Mouse (Mus musculus): ENCODE results near the gene Bco2. TPM values are rescaled to one million over a fixed set of nuclear protein-coding genes. Genes with fewer than 3 reads are reported as not detected.

The Bco2 gene
- polyA plus RNA-seq, 1 experiment from 2014 or later, result 0.87 TPM

- no peak for ATAC-seq (ENCODE audit: low read depth)
- H3K36me3 ChIP-seq (ENCODE audit: control insufficient read depth, insufficient read depth), result peaks cover 27% of the 10 kb centered on the region
- no peaks in the 10 kb centered on the region for H3K27me3 ChIP-seq (ENCODE audit: control insufficient read depth, insufficient read depth, low read depth, low read length)
- H3K4me3 ChIP-seq (ENCODE audit: low read depth, low read length), result no peak overlapping the region
- H3K4me2 ChIP-seq (ENCODE audit: low read depth, low read length), result no peak overlapping the region
- H3K4me1 ChIP-seq (ENCODE audit: control insufficient read depth, low read depth, low read length), result peaks cover 2% of the 10 kb centered on the region
- H3K27ac ChIP-seq (ENCODE audit: low read length), result no peak overlapping the region
- no peak overlapping the region for H3K9ac ChIP-seq (ENCODE audit: low read depth, low read length)
- WGBS (ENCODE audit: insufficient replicate concordance), result 61% methylated on average over 3 of the region's 3 CpGs
- H3K9me3 ChIP-seq (replicated peaks; ENCODE audit: control insufficient read depth, low read length), result no peaks in the 10 kb centered on the region
Observed at GRCm38 (mm10) chr9:50593544-50593943, 38.6 kb upstream of the Bco2 start.

GRCm38 (mm10) chr9:50592955-50593354, 38.0 kb upstream of the Bco2 start:
- Histone ChIP-seq H3K27me3 (ENCODE audit: control insufficient read depth, insufficient read depth, low read depth, low read length) (no peaks in the 10 kb centered on the region), H3K4me3 (ENCODE audit: low read depth, low read length) (no peak overlapping the region), H3K4me1 (ENCODE audit: control insufficient read depth, low read depth, low read length) (peaks cover 2% of the 10 kb centered on the region), H3K9me3 (replicated peaks; ENCODE audit: control insufficient read depth, low read length) (no peaks in the 10 kb centered on the region), H3K4me2 (ENCODE audit: low read depth, low read length) (no peak overlapping the region), H3K9ac (ENCODE audit: low read depth, low read length) (no peak overlapping the region), H3K27ac (ENCODE audit: low read length) (no peak overlapping the region), H3K36me3 (ENCODE audit: control insufficient read depth, insufficient read depth) (peaks cover 21% of the 10 kb centered on the region)
- ATAC-seq (ENCODE audit: low read depth), result no peak
- WGBS (ENCODE audit: insufficient replicate concordance), result 73% methylated on average over 9 of the region's 9 CpGs

GRCm38 (mm10) chr9:50590856-50591518, 36.0 kb upstream of the Bco2 start:
- Histone ChIP-seq H3K27me3 (ENCODE audit: control insufficient read depth, insufficient read depth, low read depth, low read length) (no peaks in the 10 kb centered on the region), H3K27ac (ENCODE audit: low read length) (peak overlapping the region; percentile 8; the same call in 1 of the 2 replicates), H3K36me3 (ENCODE audit: control insufficient read depth, insufficient read depth) (peaks cover 3% of the 10 kb centered on the region; the same call in 1 of the 2 replicates), H3K9me3 (replicated peaks; ENCODE audit: control insufficient read depth, low read length) (no peaks in the 10 kb centered on the region), H3K4me3 (ENCODE audit: low read depth, low read length) (no peak overlapping the region), H3K9ac (ENCODE audit: low read depth, low read length) (no peak overlapping the region), H3K4me1 (ENCODE audit: control insufficient read depth, low read depth, low read length) (peaks cover 2% of the 10 kb centered on the region), H3K4me2 (ENCODE audit: low read depth, low read length) (no peak overlapping the region)
- WGBS (ENCODE audit: insufficient replicate concordance), result 48% methylated on average over 10 of the region's 10 CpGs
- peak; percentile 5; the same call in 1 of the 2 replicates for ATAC-seq (ENCODE audit: low read depth)

- no peak overlapping the region for H3K4me2 ChIP-seq (ENCODE audit: low read depth, low read length)
- H3K4me3 ChIP-seq (ENCODE audit: low read depth, low read length), result no peak overlapping the region
- H3K9ac ChIP-seq (ENCODE audit: low read depth, low read length), result no peak overlapping the region
- no peaks in the 10 kb centered on the region for H3K27me3 ChIP-seq (ENCODE audit: control insufficient read depth, insufficient read depth, low read depth, low read length)
- H3K9me3 ChIP-seq (replicated peaks; ENCODE audit: control insufficient read depth, low read length), result no peaks in the 10 kb centered on the region
- H3K27ac ChIP-seq (ENCODE audit: low read length), result no peak overlapping the region
- no peaks in the 10 kb centered on the region for H3K36me3 ChIP-seq (ENCODE audit: control insufficient read depth, insufficient read depth)
- 47% methylated on average over 4 of the region's 4 CpGs for WGBS (ENCODE audit: insufficient replicate concordance)
- no peaks in the 10 kb centered on the region; the same call in 1 of the 2 replicates for H3K4me1 ChIP-seq (ENCODE audit: control insufficient read depth, low read depth, low read length)
- no peak for ATAC-seq (ENCODE audit: low read depth)
Observed at GRCm38 (mm10) chr9:50586955-50587354, 32.0 kb upstream of the Bco2 start.

- H3K36me3 ChIP-seq (ENCODE audit: control insufficient read depth, insufficient read depth), result no peaks in the 10 kb centered on the region
- no peak overlapping the region for H3K4me2 ChIP-seq (ENCODE audit: low read depth, low read length)
- no peaks in the 10 kb centered on the region for H3K27me3 ChIP-seq (ENCODE audit: control insufficient read depth, insufficient read depth, low read depth, low read length)
- no peaks in the 10 kb centered on the region for H3K9me3 ChIP-seq (replicated peaks; ENCODE audit: control insufficient read depth, low read length)
- no peak for ATAC-seq (ENCODE audit: low read depth)
- H3K9ac ChIP-seq (ENCODE audit: low read depth, low read length), result no peak overlapping the region
- no peak overlapping the region for H3K4me3 ChIP-seq (ENCODE audit: low read depth, low read length)
- no peak overlapping the region for H3K27ac ChIP-seq (ENCODE audit: low read length)
- no peaks in the 10 kb centered on the region; the same call in 1 of the 2 replicates for H3K4me1 ChIP-seq (ENCODE audit: control insufficient read depth, low read depth, low read length)
- 57% methylated on average over 6 of the region's 6 CpGs for WGBS (ENCODE audit: insufficient replicate concordance)
Observed at GRCm38 (mm10) chr9:50585145-50585818, 30.3 kb upstream of the Bco2 start.

GRCm38 (mm10) chr9:50580370-50580769, 25.4 kb upstream of the Bco2 start:
- Histone ChIP-seq H3K27me3 (ENCODE audit: control insufficient read depth, insufficient read depth, low read depth, low read length) (no peaks in the 10 kb centered on the region), H3K4me2 (ENCODE audit: low read depth, low read length) (no peak overlapping the region), H3K27ac (ENCODE audit: low read length) (no peak overlapping the region), H3K9me3 (replicated peaks; ENCODE audit: control insufficient read depth, low read length) (no peaks in the 10 kb centered on the region), H3K9ac (ENCODE audit: low read depth, low read length) (no peak overlapping the region), H3K4me1 (ENCODE audit: control insufficient read depth, low read depth, low read length) (no peaks in the 10 kb centered on the region), H3K36me3 (ENCODE audit: control insufficient read depth, insufficient read depth) (no peaks in the 10 kb centered on the region), H3K4me3 (ENCODE audit: low read depth, low read length) (no peak overlapping the region)
- 46% methylated on average over 4 of the region's 4 CpGs for WGBS (ENCODE audit: insufficient replicate concordance)
- no peak for ATAC-seq (ENCODE audit: low read depth)

GRCm38 (mm10) chr9:50569599-50570525, 14.9 kb upstream of the Bco2 start:
- Histone ChIP-seq H3K36me3 (ENCODE audit: control insufficient read depth, insufficient read depth) (no peaks in the 10 kb centered on the region), H3K4me2 (ENCODE audit: low read depth, low read length) (no peak overlapping the region), H3K27ac (ENCODE audit: low read length) (no peak overlapping the region), H3K4me1 (ENCODE audit: control insufficient read depth, low read depth, low read length) (no peaks in the 10 kb centered on the region), H3K9ac (ENCODE audit: low read depth, low read length) (no peak overlapping the region), H3K9me3 (replicated peaks; ENCODE audit: control insufficient read depth, low read length) (no peaks in the 10 kb centered on the region), H3K27me3 (ENCODE audit: control insufficient read depth, insufficient read depth, low read depth, low read length) (no peaks in the 10 kb centered on the region), H3K4me3 (ENCODE audit: low read depth, low read length) (no peak overlapping the region)
- no peak for ATAC-seq (ENCODE audit: low read depth)
- WGBS (ENCODE audit: insufficient replicate concordance), result 62% methylated on average over 10 of the region's 10 CpGs

- no peaks in the 10 kb centered on the region for H3K4me1 ChIP-seq (ENCODE audit: control insufficient read depth, low read depth, low read length)
- H3K4me3 ChIP-seq (ENCODE audit: low read depth, low read length), result no peak overlapping the region
- H3K36me3 ChIP-seq (ENCODE audit: control insufficient read depth, insufficient read depth), result no peaks in the 10 kb centered on the region
- H3K9ac ChIP-seq (ENCODE audit: low read depth, low read length), result no peak overlapping the region
- H3K27ac ChIP-seq (ENCODE audit: low read length), result no peak overlapping the region; the same call in 1 of the 2 replicates
- no peak for ATAC-seq (ENCODE audit: low read depth)
- no peaks in the 10 kb centered on the region for H3K9me3 ChIP-seq (replicated peaks; ENCODE audit: control insufficient read depth, low read length)
- H3K27me3 ChIP-seq (ENCODE audit: control insufficient read depth, insufficient read depth, low read depth, low read length), result no peaks in the 10 kb centered on the region
- 64% methylated on average over 2 of the region's 2 CpGs for WGBS (ENCODE audit: insufficient replicate concordance)
- no peak overlapping the region for H3K4me2 ChIP-seq (ENCODE audit: low read depth, low read length)
Observed at GRCm38 (mm10) chr9:50567881-50568280, 12.9 kb upstream of the Bco2 start.

Data from liver, embryonic 16.5 days (tissue).